Mouse (Mus musculus): ENCODE results near the gene Tnfsf8.

Tnfsf8 gene

GRCm38 (mm10) chr4:63842278-63842677, 18.9 kb downstream of the Tnfsf8 start:
- DNase-seq (ENCODE audit: low spot score in 2 of 2): no peak

- no peak for DNase-seq (ENCODE audit: low spot score in 2 of 2)
These were observed 20.7 kb downstream of the Tnfsf8 start for GRCm38 (mm10) chr4:63840457-63840856.

- no peak for DNase-seq (ENCODE audit: low spot score in 2 of 2)
These were observed 38.0 kb downstream of the Tnfsf8 start for GRCm38 (mm10) chr4:63823136-63823535.

GRCm38 (mm10) chr4:63817505-63817904, 43.6 kb downstream of the Tnfsf8 start:
- DNase-seq (ENCODE audit: low spot score in 2 of 2): no peak

- no peak for DNase-seq (ENCODE audit: low spot score in 2 of 2)
These were observed 45.5 kb downstream of the Tnfsf8 start for GRCm38 (mm10) chr4:63815668-63816067.

DNA sequence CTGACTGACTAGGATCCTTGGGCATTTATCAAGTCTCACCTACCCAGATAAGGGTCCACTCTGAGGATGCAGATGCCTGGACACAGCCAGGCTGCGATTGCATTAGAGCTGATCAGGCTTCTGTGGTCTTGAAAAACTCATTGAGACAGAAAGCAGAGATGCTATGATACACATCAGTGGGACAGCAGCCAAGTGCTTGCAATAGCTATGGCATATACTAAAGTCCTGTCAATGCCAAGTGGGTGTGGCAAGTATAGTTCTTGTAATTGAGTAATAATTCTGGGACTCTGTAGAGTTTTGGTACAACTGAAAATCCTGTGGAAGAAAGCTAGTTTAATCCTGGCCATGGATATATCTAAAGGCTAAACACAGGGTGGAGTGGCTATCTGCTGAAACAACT, 63.1 kb downstream of the Tnfsf8 start:
- DNase-seq (ENCODE audit: low spot score in 2 of 2): no peak

DNA sequence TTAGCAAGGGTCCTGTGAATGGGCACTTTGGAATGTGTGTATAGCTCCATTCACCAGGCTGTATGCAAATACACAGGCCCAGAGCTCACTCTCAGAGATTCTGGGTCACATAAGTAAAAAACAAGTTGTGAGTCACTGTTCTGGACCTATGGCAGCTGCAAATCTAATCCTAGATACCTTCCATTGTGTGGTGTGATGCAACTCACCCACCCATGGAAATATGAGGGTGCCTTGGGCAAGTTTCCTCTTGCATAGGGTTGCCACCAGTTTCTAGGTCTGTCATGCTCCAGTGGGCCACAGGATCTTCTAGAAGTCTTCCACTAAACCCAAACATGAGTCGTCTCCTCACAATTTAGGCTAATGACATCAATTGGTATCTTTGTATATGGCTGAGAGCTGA, 64.6 kb downstream of the Tnfsf8 start:
- no peak for DNase-seq (ENCODE audit: low spot score in 2 of 2)

DNA sequence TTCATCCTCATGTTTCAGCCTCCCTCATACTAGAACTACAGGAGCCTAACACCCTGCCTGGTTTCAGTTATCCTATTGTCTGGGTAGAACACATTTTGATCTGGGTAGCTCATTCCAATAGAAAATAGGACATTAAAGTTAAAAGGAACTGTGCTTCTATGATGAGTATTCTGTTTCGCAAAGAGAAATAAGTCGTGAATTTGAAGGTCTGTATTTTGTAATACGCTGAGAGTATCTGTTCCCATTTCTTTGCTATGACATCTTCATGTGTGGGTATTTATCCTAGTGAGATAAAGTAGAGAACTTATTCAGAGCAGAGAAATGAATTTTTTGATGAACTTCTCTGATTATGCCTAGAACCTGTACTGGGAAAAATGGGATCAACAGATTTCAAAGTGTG, 68.8 kb downstream of the Tnfsf8 start:
- no peak for DNase-seq (ENCODE audit: low spot score in 2 of 2)

DNA sequence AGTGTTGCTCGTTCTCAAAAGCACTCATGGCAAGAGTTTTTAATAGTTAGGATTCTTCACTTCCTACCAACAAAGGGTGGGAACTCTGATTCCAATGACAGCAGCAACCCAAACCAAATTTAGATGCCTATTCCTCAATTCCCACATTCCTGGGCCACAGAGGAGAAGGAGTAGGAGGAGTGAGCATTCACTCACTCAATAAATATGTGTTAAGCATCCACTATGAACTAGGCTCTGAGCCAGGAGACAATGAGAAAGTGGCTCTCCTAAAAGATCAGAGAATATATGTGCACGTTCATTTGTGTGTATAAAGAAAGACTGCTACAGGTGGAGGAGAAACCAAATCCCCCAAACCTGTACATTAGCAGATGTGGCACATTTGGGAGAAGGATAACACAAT, 75.7 kb downstream of the Tnfsf8 start:
- no peak for DNase-seq (ENCODE audit: low spot score in 2 of 2)

GRCm38 (mm10) chr4:63783826-63784225, 77.3 kb downstream of the Tnfsf8 start:
- DNase-seq (ENCODE audit: low spot score in 2 of 2): no peak

DNA sequence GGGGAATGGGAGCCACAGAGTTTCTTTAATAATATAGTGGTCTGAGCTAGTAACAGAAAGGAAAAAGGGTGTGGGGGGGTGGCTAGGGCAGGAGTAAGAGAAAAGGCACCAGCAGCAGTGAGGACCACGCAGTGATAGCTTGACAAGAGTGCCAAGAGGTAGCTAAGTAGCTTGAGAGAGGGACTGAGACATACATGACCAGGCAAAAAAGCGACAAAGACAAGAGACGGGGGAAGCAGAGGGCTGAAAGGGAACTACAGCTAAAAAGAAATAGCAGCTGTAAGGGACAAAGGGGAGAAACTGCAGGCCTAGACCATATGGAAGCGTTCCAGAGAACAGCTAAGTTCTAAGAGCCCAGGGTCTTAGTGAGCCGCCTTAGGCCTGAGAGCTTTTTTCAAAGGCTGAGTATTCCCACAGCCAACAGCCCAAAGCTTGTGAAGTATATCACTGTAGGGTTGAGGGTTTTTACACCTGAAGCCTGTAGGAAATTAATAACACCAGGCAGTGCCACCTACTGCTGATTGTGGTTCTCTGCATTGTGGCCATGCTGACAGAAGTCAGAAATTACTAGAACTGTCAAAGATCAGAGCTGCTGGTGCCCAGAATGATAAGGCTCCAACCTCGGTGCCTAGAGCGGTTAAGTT, 78.1 kb downstream of the Tnfsf8 start:
- no peak for DNase-seq (ENCODE audit: low spot score in 2 of 2)
